Mouse (Mus musculus) hindbrain, postnatal 0 days (tissue): ENCODE measurements around the gene Efna4. TPM values are rescaled to one million over a fixed set of nuclear protein-coding genes. Genes with fewer than 3 reads are reported as not detected.

Experiments used
- ATAC-seq: fragments of 200-750 bp; cut with Nextera tagmentation; 2 replicates; pipeline ENCODE4 v1.8.0; 2017; ENCODE audit warnings: mild to moderate bottlenecking, moderate TSS enrichment, moderate library complexity
- DNase-seq: peaks from one replicate; pipeline ENCODE4 v3.0.0-alpha.2; 2015; ENCODE audit warnings: low spot score
- H3K27ac ChIP-seq: fragments of 300-500 bp; sonication (generic); 2 replicates; pipeline ENCODE4 v1.5.1; 2014; ENCODE audit warnings: mild to moderate bottlenecking
- H3K27me3 ChIP-seq: fragments of 300-500 bp; sonication (generic); 2 replicates; pipeline ENCODE4 v1.6.1; 2014; ENCODE audit warnings: low read length, mixed read lengths; ENCODE audit not compliant: insufficient read depth
- H3K36me3 ChIP-seq: fragments of 300-500 bp; sonication (generic); 2 replicates; pipeline ENCODE4 v1.6.1; 2014; ENCODE audit warnings: low read length, mixed read lengths; ENCODE audit not compliant: insufficient read depth
- H3K4me1 ChIP-seq: fragments of 300-500 bp; sonication (generic); 2 replicates; pipeline ENCODE4 v1.6.1; 2014; ENCODE audit warnings: antibody characterized with exemption, low read length, mixed read lengths; ENCODE audit not compliant: insufficient read depth
- H3K4me2 ChIP-seq: fragments of 300-500 bp; sonication (generic); 2 replicates; pipeline ENCODE4 v1.6.1; 2014; ENCODE audit warnings: low read depth, mild to moderate bottlenecking, low read length, moderate library complexity, mixed read lengths
- H3K4me3 ChIP-seq: fragments of 300-500 bp; sonication (generic); 2 replicates; pipeline ENCODE4 v1.5.1; 2014; ENCODE audit warnings: low read length
- H3K9ac ChIP-seq: fragments of 300-500 bp; sonication (generic); replicated peaks from 2 replicates; pipeline ENCODE4 v1.6.1; 2014; ENCODE audit warnings: mild to moderate bottlenecking, low read length, moderate library complexity, mixed read lengths
- H3K9me3 ChIP-seq: fragments of 300-500 bp; sonication (generic); 2 replicates; pipeline ENCODE4 v1.6.1; 2016; ENCODE audit warnings: low read length, mixed read lengths
- CTCF ChIP-seq: IDR thresholded peaks from 2 replicates; pipeline ENCODE4 v1.5.1; 2016; ENCODE audit warnings: antibody characterized with exemption, control low read depth, low read depth
- WGBS: fragments of 180-500 bp; shearing (Covaris S2); extraction: QIAGEN DNeasy Blood & Tissue Kit; methylation state at CpG from one replicate; pipeline ENCODE4 v1.1.7; 2014; 5-methylcytosine and 5-hydroxymethylcytosine counted together
- polyA plus RNA-seq: library from polyadenylated mRNA; unstranded; fragments of >200 nt; fragmentation: Nextera tagmentation; extraction: Ambion mirVana; gene quantifications from 2 replicates; pipeline ENCODE4 v1.2.1, GENCODE M21; 2015
- total RNA-seq: library from RNA; depleted of rRNA; stranded (reverse); fragments of >200 nt; gene quantifications from 2 replicates; pipeline ENCODE4 v1.2.3, GENCODE M21; 2014

Gene Efna4
- total and polyA plus RNA-seq, 2 experiments from 2014 or later, result 3.5 to 7.6 TPM

GRCm38 (mm10) chr3:89325882-89326281 is 11.9 kb downstream of the Efna4 start:
- H3K27ac ChIP-seq, result no peak overlapping the region
- H3K9ac ChIP-seq, result no peak overlapping the region
- no peak overlapping the region for H3K4me2 ChIP-seq
- no peaks in the 10 kb centered on the region for H3K36me3 ChIP-seq
- no peaks in the 10 kb centered on the region for H3K9me3 ChIP-seq
- no peaks in the 10 kb centered on the region for H3K27me3 ChIP-seq
- 93% methylated on average over 8 of the region's 8 CpGs for WGBS
- ATAC-seq (no peak), DNase-seq (no peak)
- H3K4me1 ChIP-seq, result peaks cover 4% of the 10 kb centered on the region; the same call in 1 of the 2 replicates
- no peak overlapping the region for H3K4me3 ChIP-seq
- no peak for TF ChIP-seq CTCF

DNA sequence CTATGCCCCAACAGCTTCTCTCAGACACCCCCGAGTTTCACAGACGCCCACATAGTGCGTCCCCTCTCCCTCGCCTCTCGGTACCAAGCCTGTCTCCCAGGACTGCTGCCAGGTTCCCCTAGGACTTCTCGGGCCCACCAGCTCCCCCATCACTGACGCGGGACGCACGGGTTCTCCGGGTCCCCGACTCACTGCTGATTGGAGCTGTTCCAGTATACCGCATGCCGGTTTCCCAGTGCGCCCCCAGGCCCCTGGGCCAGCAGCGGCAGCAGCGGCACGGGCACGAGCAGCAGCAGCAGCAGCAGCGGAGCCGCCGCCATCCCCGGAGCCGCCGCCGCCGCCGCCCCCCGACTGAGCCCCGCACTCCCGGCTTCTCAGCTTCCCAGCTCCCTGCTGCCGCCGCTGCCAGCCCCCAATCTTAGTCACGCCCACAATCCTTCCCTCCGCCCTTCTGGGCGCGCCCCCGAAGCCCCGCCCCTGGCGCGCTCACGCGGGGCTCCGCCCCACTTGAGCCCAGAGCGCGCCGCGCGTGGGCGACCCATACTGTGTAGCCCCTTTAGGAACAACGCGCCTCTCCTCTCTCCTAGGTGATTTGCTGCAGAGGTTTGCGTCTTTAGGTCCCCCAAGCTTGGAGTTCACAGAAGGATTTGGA is 15.2 kb downstream of the Efna4 start, which contains the start of gene Efna3:
Gene Efna3 (minus strand): TSS at position 452 of the 652 bp plus-strand sequence.
- WGBS, result under 1% methylated on average over 53 of the region's 53 CpGs

DNA sequence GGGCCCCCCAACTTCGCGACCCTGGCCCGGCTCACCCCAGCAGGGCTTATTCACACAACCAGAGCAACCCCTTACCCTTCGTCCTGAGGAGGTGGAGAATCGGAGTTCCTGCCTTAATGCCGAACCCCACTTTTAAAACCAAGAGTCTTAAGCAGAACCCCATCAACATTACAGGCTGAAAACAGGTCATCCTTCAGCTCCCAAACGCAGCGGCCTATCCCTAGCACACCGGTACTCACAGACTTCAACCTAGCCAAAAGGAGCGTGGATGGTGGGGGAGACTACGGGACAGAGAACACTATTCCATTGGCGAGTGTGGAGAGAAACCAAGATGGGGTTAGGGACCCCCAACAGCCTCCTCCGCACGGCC is 15.7 kb downstream of the Efna4 start:
- WGBS, result under 1% methylated on average over 14 of the region's 14 CpGs
- DNase-seq, result no peak
- Histone ChIP-seq H3K4me2 (peak overlapping the region; percentile 77), H3K4me3 (peak overlapping the region; percentile 67), H3K4me1 (peaks cover 8% of the 10 kb centered on the region), H3K9ac (peak overlapping the region; percentile 82), H3K27me3 (no peaks in the 10 kb centered on the region), H3K27ac (peak overlapping the region; percentile 88), H3K36me3 (no peaks in the 10 kb centered on the region), H3K9me3 (no peaks in the 10 kb centered on the region)
- TF ChIP-seq CTCF, result no peak
- no peak for ATAC-seq

More for the DNA sequence above, 15.2 kb downstream of the Efna4 start, which contains the start of gene Efna3:
- Histone ChIP-seq H3K27ac (peak within 1 kb of the TSS; percentile 88), H3K4me3 (peak within 1 kb of the TSS; percentile 67), H3K4me2 (peak within 1 kb of the TSS; percentile 77), H3K9me3 (no peaks in the 10 kb centered on the region), H3K9ac (peak within 1 kb of the TSS; percentile 82), H3K4me1 (peaks cover 8% of the 10 kb centered on the region), H3K27me3 (no peaks in the 10 kb centered on the region), H3K36me3 (no peaks in the 10 kb centered on the region)
- DNase-seq, result peak; percentile 93
- no peak for TF ChIP-seq CTCF
- peak; percentile 37 for ATAC-seq

- peaks cover 8% of the 10 kb centered on the region for H3K4me1 ChIP-seq
- H3K9me3 ChIP-seq, result no peaks in the 10 kb centered on the region
- H3K4me2 ChIP-seq, result peak overlapping the region; percentile 77
- no peaks in the 10 kb centered on the region for H3K27me3 ChIP-seq
- peak; percentile 24 for ATAC-seq
- DNase-seq, result peak; percentile 61
- peak overlapping the region; percentile 67 for H3K4me3 ChIP-seq
- TF ChIP-seq CTCF, result no peak
- no peaks in the 10 kb centered on the region for H3K36me3 ChIP-seq
- H3K9ac ChIP-seq, result peak overlapping the region; percentile 82
- WGBS, result 1% methylated on average over 64 of the region's 66 CpGs
- H3K27ac ChIP-seq, result peak overlapping the region; percentile 88
Measured at GRCm38 (mm10) chr3:89321183-89322130, 16.4 kb downstream of the Efna4 start.

DNA sequence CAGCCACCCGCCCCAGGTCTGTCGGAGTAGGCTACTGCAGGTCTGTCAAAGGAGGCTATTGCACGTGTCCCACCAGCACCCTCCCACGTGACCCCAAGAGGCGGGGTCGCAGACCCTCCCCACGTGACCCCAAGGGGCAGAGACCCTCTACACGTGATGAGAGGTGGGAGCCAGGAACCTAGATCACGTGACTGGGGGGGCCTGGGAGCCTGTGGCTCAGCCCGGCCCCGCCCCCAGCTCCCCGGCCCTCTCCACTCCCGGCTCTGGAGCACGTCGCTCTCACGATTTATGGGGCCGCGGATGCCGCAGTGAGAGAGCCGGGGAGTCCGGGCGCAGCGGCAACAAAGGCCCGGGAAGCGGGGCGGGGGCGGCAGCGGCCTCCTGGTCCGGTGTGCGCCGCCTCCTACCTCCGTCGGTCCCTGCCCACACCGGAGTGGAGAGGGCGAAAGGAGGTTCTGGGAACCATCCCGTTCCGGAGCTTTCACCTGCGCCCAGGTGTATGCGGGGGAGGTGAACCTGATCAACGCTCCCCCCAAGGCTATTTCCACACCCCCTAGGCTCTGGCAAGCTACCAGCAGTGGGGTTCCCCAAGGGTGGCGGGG is 17.1 kb downstream of the Efna4 start:
- Histone ChIP-seq H3K9me3 (no peaks in the 10 kb centered on the region), H3K4me1 (peaks cover 11% of the 10 kb centered on the region), H3K27me3 (no peaks in the 10 kb centered on the region), H3K9ac (peak overlapping the region; percentile 82), H3K27ac (peak overlapping the region; percentile 88), H3K36me3 (no peaks in the 10 kb centered on the region), H3K4me3 (peak overlapping the region; percentile 67), H3K4me2 (peak overlapping the region; percentile 77)
- no peak for TF ChIP-seq CTCF
- ATAC-seq, result peak; percentile 39
- WGBS, result under 1% methylated on average over 41 of the region's 41 CpGs
- peak; percentile 86 for DNase-seq

DNA sequence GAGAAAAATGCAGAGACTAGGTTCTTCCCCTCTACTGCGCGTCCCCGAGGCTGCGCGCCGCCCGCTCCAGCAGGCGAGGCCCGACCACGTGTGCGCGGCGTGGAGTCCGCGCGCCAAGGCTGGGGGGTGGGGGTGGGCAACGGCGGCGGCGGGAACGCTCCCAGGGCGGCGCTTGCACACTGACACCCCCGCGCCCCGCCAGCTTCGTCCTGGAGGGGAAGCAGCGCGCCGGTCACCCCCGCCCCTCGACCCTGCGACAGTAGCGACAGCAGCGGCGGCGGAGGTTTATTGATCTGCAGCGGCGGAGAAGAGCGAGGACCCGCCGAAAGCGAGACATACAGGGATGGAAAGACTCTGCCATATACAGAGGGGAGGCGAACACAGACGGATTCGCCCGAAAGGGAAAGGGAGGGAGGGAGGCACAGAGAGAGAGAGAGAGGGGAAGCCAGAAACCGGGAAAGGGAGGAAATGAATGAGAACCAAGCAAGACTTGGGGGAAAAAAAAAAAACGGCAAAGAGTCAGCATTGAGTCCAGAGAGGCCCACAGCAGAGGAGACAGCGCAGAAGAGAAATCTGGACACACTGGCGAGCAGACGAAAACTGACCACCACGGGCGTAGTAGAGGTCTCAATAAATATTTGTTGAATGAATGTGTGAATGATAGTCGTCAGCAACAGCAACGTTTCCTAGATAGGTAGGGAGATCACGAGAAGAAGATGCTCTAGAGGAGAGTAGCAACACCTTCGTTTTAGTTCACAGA is 18.1 kb downstream of the Efna4 start:
- H3K4me3 ChIP-seq, result peak overlapping the region; percentile 67
- peak overlapping the region; percentile 77 for H3K4me2 ChIP-seq
- H3K27me3 ChIP-seq, result no peaks in the 10 kb centered on the region
- DNase-seq (peak; percentile 78), ATAC-seq (peak; percentile 30; the same call in 1 of the 2 replicates)
- 3% methylated on average over 49 of the region's 58 CpGs for WGBS
- peak overlapping the region; percentile 88 for H3K27ac ChIP-seq
- H3K36me3 ChIP-seq, result no peaks in the 10 kb centered on the region
- TF ChIP-seq CTCF, result no peak
- H3K9ac ChIP-seq, result peak overlapping the region; percentile 82
- peaks cover 13% of the 10 kb centered on the region for H3K4me1 ChIP-seq
- H3K9me3 ChIP-seq, result no peaks in the 10 kb centered on the region
